Mouse (Mus musculus) megakaryocyte, embryonic 14.5 days (primary cell): Measurements from ENCODE around the gene Mta3. TPM values are rescaled to one million over a fixed set of nuclear protein-coding genes. Genes with fewer than 3 reads are reported as not detected.

Source experiments
- H3K27me3 ChIP-seq: replicated peaks from 2 replicates; pipeline ENCODE3; 2012; ENCODE audit warnings: inconsistent platforms
- H3K36me3 ChIP-seq: replicated peaks from 2 replicates; pipeline ENCODE3; 2012; ENCODE audit warnings: low read length, inconsistent platforms, mixed read lengths
- H3K4me1 ChIP-seq: 2 replicates; pipeline ENCODE4 v1.6.1; 2012; ENCODE audit warnings: inconsistent platforms
- H3K4me3 ChIP-seq: replicated peaks from 2 replicates; pipeline ENCODE3; 2012; ENCODE audit warnings: moderate library complexity, mild to moderate bottlenecking, inconsistent platforms
- H3K9me3 ChIP-seq: 2 replicates; pipeline ENCODE4 v1.6.1; 2012; ENCODE audit warnings: inconsistent platforms
- FLI1 ChIP-seq: IDR thresholded peaks from 2 replicates; pipeline ENCODE4 v1.6.1; 2012; ENCODE audit warnings: low read length, inconsistent platforms, mixed read lengths
- GATA1 ChIP-seq: IDR thresholded peaks from 3 replicates; pipeline ENCODE4 v1.6.1; 2012; ENCODE audit warnings: mixed read lengths, low read length, inconsistent platforms, borderline replicate concordance
- polyA plus RNA-seq: library from polyadenylated mRNA; stranded (reverse); fragments of >175 nt; gene quantifications from 2 replicates; pipeline ENCODE4 v1.2.3, GENCODE M21; 2012; ENCODE audit warnings: low replicate concordance; ENCODE audit not compliant: insufficient read depth

The Mta3 gene
- polyA plus RNA-seq, 1 experiment, result 216 TPM

- H3K4me1 ChIP-seq, result peaks cover 42% of the 10 kb centered on the region
- peaks cover 95% of the 10 kb centered on the region for H3K36me3 ChIP-seq
- H3K4me3 ChIP-seq, result no peak overlapping the region
- TF ChIP-seq FLI1 (no peak), GATA1 (no peak)
- no peaks in the 10 kb centered on the region for H3K27me3 ChIP-seq
- H3K9me3 ChIP-seq, result peaks cover 12% of the 10 kb centered on the region
Measured at GRCm38 (mm10) chr17:83819503-83819902, 113.5 kb downstream of the Mta3 start.

- H3K36me3 ChIP-seq, result peaks cover 95% of the 10 kb centered on the region
- H3K9me3 ChIP-seq, result peaks cover 12% of the 10 kb centered on the region
- H3K4me3 ChIP-seq, result no peak overlapping the region
- no peaks in the 10 kb centered on the region for H3K27me3 ChIP-seq
- no peak for TF ChIP-seq GATA1
- TF ChIP-seq FLI1, result no peak
- H3K4me1 ChIP-seq, result peaks cover 39% of the 10 kb centered on the region
Measured at GRCm38 (mm10) chr17:83820701-83821100, 114.7 kb downstream of the Mta3 start.

- Histone ChIP-seq H3K4me1 (peaks cover 34% of the 10 kb centered on the region), H3K9me3 (peaks cover 12% of the 10 kb centered on the region), H3K36me3 (peaks cover 91% of the 10 kb centered on the region), H3K27me3 (no peaks in the 10 kb centered on the region), H3K4me3 (no peak overlapping the region)
- TF ChIP-seq GATA1, result no peak
- TF ChIP-seq FLI1, result no peak
Measured at GRCm38 (mm10) chr17:83821876-83822275, 115.9 kb downstream of the Mta3 start.

- peaks cover 47% of the 10 kb centered on the region for H3K4me1 ChIP-seq
- peaks cover 79% of the 10 kb centered on the region for H3K36me3 ChIP-seq
- peaks cover 2% of the 10 kb centered on the region for H3K27me3 ChIP-seq
- TF ChIP-seq FLI1 (no peak), GATA1 (no peak)
- H3K9me3 ChIP-seq, result peaks cover 12% of the 10 kb centered on the region
- no peak overlapping the region for H3K4me3 ChIP-seq
Measured at GRCm38 (mm10) chr17:83823835-83824234, 117.9 kb downstream of the Mta3 start.

- TF ChIP-seq FLI1 (no peak), GATA1 (no peak)
- Histone ChIP-seq H3K9me3 (no peaks in the 10 kb centered on the region), H3K36me3 (peaks cover 52% of the 10 kb centered on the region), H3K4me3 (peak overlapping the region; percentile 7), H3K4me1 (peaks cover 53% of the 10 kb centered on the region), H3K27me3 (peaks cover 2% of the 10 kb centered on the region)
Measured at GRCm38 (mm10) chr17:83829356-83829755, 123.4 kb downstream of the Mta3 start.

- no peak for TF ChIP-seq GATA1
- no peak for TF ChIP-seq FLI1
- Histone ChIP-seq H3K9me3 (no peaks in the 10 kb centered on the region), H3K36me3 (peaks cover 46% of the 10 kb centered on the region), H3K4me3 (no peak overlapping the region), H3K4me1 (peaks cover 53% of the 10 kb centered on the region), H3K27me3 (peaks cover 2% of the 10 kb centered on the region)
Measured at GRCm38 (mm10) chr17:83830616-83831292, 124.8 kb downstream of the Mta3 start.

- TF ChIP-seq FLI1 (no peak), GATA1 (no peak)
- H3K36me3 ChIP-seq, result peaks cover 31% of the 10 kb centered on the region
- peaks cover 35% of the 10 kb centered on the region for H3K4me1 ChIP-seq
- no peak overlapping the region for H3K4me3 ChIP-seq
- H3K27me3 ChIP-seq, result peaks cover 16% of the 10 kb centered on the region
- H3K9me3 ChIP-seq, result no peaks in the 10 kb centered on the region
Measured at GRCm38 (mm10) chr17:83834120-83834519, 128.2 kb downstream of the Mta3 start.

- peaks cover 16% of the 10 kb centered on the region for H3K4me1 ChIP-seq
- TF ChIP-seq FLI1 (no peak), GATA1 (no peak)
- H3K27me3 ChIP-seq, result peaks cover 19% of the 10 kb centered on the region
- H3K9me3 ChIP-seq, result no peaks in the 10 kb centered on the region
- H3K36me3 ChIP-seq, result peaks cover 23% of the 10 kb centered on the region
- no peak overlapping the region for H3K4me3 ChIP-seq
Measured at GRCm38 (mm10) chr17:83836048-83836447, 130.1 kb downstream of the Mta3 start.

GRCm38 (mm10) chr17:83837659-83838190 is 131.8 kb downstream of the Mta3 start:
- peaks cover 14% of the 10 kb centered on the region for H3K36me3 ChIP-seq
- no peak for TF ChIP-seq GATA1
- no peak for TF ChIP-seq FLI1
- H3K4me1 ChIP-seq, result peaks cover under 1% of the 10 kb centered on the region; the same call in 1 of the 2 replicates
- H3K4me3 ChIP-seq, result no peak overlapping the region
- H3K9me3 ChIP-seq, result no peaks in the 10 kb centered on the region
- H3K27me3 ChIP-seq, result peaks cover 22% of the 10 kb centered on the region

GRCm38 (mm10) chr17:83839132-83839531 is 133.2 kb downstream of the Mta3 start:
- TF ChIP-seq FLI1, result no peak
- Histone ChIP-seq H3K9me3 (no peaks in the 10 kb centered on the region), H3K36me3 (peaks cover 5% of the 10 kb centered on the region), H3K4me1 (no peaks in the 10 kb centered on the region), H3K4me3 (no peak overlapping the region), H3K27me3 (peaks cover 26% of the 10 kb centered on the region)

- Histone ChIP-seq H3K4me3 (no peak overlapping the region), H3K36me3 (no peaks in the 10 kb centered on the region), H3K27me3 (peaks cover 30% of the 10 kb centered on the region), H3K9me3 (no peaks in the 10 kb centered on the region), H3K4me1 (peaks cover 8% of the 10 kb centered on the region)
- no peak for TF ChIP-seq FLI1
- TF ChIP-seq GATA1, result no peak
Measured at GRCm38 (mm10) chr17:83841011-83841410, 135.0 kb downstream of the Mta3 start.
